Mouse (Mus musculus) layer of hippocampus, adult 2 months (tissue): ENCODE measurements around the gene St8sia1. TPM values are rescaled to one million over a fixed set of nuclear protein-coding genes. Genes with fewer than 3 reads are reported as not detected.

Experiments
- DNase-seq, 2 experiments: peaks; one replicate each; pipeline ENCODE4 v3.0.0; 2022; ENCODE audit warnings: low spot score in 2 of 2
- H3K27ac ChIP-seq: fragments of 200-600 bp; 2 replicates; pipeline ENCODE4 v1.8.1; 2022
- H3K4me3 ChIP-seq: fragments of 200-600 bp; 2 replicates; pipeline ENCODE4 v1.8.1; 2022; ENCODE audit warnings: mild to moderate bottlenecking
- CTCF ChIP-seq: fragments of 200-600 bp; conservative IDR thresholded peaks from 2 replicates; pipeline ENCODE4 v1.8.1; 2022; ENCODE audit warnings: antibody characterized with exemption, mild to moderate bottlenecking, moderate library complexity
- total RNA-seq, 2 experiments: library from RNA; stranded (reverse); gene quantifications; 2 replicates each; pipeline ENCODE4 v1.2.3; 2021

Gene St8sia1
- total RNA-seq, 2 experiments from 2014 or later = 34.4 to 39.1 TPM

- H3K4me3 ChIP-seq = peak overlapping the region; percentile 88
- TF ChIP-seq CTCF = peak; percentile 86
- H3K27ac ChIP-seq = peak overlapping the region; percentile 97
- peak; percentile 78 to 88 for DNase-seq
Measured at GRCm38 (mm10) chr6:142964531-142965385, 506 bp upstream of the St8sia1 start.

- peak overlapping the region; percentile 97 for H3K27ac ChIP-seq
- no peak for TF ChIP-seq CTCF
- DNase-seq = peak in 1 of 2 experiments; percentile 25
- peak overlapping the region; percentile 88 for H3K4me3 ChIP-seq
Measured at GRCm38 (mm10) chr6:142963480-142964075, 674 bp downstream of the St8sia1 start.

GRCm38 (mm10) chr6:142962881-142963280, 1.4 kb downstream of the St8sia1 start:
- H3K4me3 ChIP-seq = peak overlapping the region; percentile 88
- peak overlapping the region; percentile 97; the same call in 1 of the 2 replicates for H3K27ac ChIP-seq
- DNase-seq = no peak
- no peak for TF ChIP-seq CTCF

DNA sequence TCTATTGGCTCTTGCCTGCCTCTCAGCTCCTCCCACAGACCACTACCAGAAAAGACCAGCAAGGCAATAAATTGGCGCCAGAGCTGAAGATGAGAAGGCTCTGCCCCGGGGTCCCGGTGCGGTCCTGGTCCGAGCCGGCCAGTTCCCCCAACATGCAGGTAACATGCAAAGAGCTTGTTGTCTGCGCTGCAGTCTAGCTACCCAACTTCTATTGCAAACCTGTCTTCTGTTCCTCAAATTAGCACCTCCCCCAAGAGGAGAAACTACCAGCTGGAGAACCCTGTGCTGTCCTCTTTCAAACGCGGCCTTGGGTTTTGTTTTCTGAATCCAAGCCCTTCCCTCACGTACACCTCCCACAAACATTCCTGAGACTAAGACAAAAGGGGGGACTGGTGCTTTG, 1.8 kb downstream of the St8sia1 start:
- no peak for TF ChIP-seq CTCF
- H3K27ac ChIP-seq = peak overlapping the region; percentile 97; the same call in 1 of the 2 replicates
- DNase-seq = no peak
- peak overlapping the region; percentile 88 for H3K4me3 ChIP-seq

GRCm38 (mm10) chr6:142961721-142962455, 2.4 kb downstream of the St8sia1 start:
- no peak overlapping the region for H3K27ac ChIP-seq
- TF ChIP-seq CTCF = no peak
- H3K4me3 ChIP-seq = peak overlapping the region; percentile 88
- no peak for DNase-seq

- no peak for DNase-seq
- Histone ChIP-seq H3K27ac (no peak overlapping the region), H3K4me3 (no peak overlapping the region)
- no peak for TF ChIP-seq CTCF
Measured at GRCm38 (mm10) chr6:142956556-142956955, 7.7 kb downstream of the St8sia1 start.

DNA sequence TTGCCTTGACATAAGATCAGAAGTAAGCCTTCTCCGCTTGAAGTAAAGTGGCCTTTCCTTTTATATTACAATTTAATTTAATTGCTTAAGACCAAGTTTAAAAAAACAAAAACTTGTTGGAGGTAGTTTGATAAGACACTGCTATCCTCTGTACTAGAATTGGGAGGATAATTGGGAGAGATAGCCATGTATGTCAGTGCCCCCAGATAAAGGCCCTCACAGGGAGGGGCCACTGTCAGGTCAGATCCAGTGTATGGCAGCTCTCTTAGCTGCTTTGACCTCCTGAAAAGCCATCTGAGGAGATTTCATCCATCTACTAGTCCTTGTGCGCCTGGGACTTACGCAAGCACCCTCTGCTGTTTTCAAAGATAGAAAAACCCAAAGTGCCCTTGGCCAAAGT, 9.0 kb downstream of the St8sia1 start:
- Histone ChIP-seq H3K27ac (no peak overlapping the region), H3K4me3 (no peak overlapping the region)
- DNase-seq = no peak
- no peak for TF ChIP-seq CTCF

- no peak overlapping the region for H3K4me3 ChIP-seq
- no peak for TF ChIP-seq CTCF
- H3K27ac ChIP-seq = no peak overlapping the region
- DNase-seq = no peak
Measured at GRCm38 (mm10) chr6:142953189-142953588, 11.1 kb downstream of the St8sia1 start.

DNA sequence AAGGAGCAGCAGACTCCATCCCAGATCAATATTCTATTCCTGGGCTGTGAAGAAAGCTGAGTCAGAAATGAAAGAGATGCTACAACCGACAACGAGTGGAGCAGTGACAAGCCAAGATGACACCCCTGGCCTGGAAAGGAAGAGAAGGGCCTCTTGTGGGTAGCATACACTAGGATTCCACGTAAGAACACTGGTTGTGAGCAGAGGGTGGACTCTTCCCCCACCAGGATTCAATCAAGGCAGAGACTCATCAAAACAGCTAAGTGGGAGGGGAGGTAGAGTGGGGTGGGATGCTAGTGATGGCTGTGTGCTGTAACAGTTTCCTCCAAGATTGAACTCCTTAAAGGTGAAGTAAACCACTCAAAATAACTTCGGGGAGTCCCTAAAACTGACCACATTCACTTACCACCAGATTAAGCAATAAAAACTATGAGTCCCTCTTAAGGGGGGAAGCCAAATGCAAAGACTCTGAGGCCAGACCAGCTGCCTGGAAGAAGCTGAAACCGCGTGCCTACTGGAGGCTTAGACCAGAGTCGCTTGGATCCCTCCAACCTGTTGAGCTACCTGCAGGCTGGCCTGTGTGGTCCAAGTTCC, 11.8 kb downstream of the St8sia1 start:
- DNase-seq = no peak
- TF ChIP-seq CTCF = no peak
- Histone ChIP-seq H3K27ac (peak overlapping the region; percentile 72), H3K4me3 (no peak overlapping the region)

DNA sequence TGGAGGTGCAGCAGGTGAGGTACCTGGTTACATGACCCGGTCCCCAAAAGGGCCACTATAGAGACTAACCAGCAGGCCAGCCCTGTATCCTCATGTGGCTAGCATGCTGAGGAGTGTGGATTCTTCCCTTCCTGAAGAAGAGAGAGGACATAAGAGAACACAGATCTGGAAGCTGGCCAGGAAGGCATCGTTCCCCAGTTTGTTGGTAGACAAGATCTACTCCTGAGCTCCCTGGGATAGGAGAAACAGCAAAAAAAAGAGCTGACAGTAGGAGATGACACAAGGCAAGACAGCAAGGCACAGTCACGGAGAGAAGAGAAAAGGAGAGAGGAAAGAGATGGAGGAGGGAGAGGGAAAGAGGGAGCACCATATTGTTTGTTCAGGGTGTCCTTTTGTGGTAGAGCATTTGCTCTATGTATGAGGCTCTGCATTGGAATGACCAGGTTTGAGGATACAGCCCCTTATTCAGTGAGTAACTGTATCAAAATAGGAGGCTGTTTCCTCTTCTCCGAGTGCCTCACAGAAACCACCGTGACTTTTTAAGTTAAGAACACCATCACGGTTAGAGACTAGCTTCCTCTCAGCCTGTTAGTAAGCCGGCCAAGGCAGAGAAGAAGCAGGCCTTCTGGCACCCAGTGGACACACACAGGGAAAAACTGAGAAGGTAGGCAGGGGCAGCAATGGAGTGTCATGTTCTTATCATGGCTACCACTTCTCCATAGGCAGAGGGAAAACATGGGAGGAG, 12.5 kb downstream of the St8sia1 start:
- DNase-seq = peak in 1 of 2 experiments; percentile 47
- Histone ChIP-seq H3K27ac (peak overlapping the region; percentile 72), H3K4me3 (no peak overlapping the region)
- TF ChIP-seq CTCF = no peak

GRCm38 (mm10) chr6:142950354-142950753, 13.9 kb downstream of the St8sia1 start:
- Histone ChIP-seq H3K27ac (peak overlapping the region; percentile 87), H3K4me3 (no peak overlapping the region)
- no peak for DNase-seq
- TF ChIP-seq CTCF = no peak

GRCm38 (mm10) chr6:142948955-142949357, 15.3 kb downstream of the St8sia1 start:
- DNase-seq = peak; percentile 44 to 47
- no peak for TF ChIP-seq CTCF
- Histone ChIP-seq H3K4me3 (no peak overlapping the region), H3K27ac (peak overlapping the region; percentile 87)
